Mouse (Mus musculus): ENCODE measurements at regions not wholly inside any gene's neighbourhood (a gene's known extent, or its start where the extent isn't known, plus 50 kb on each side); places are given as distances from the start of the nearest gene placed in this dataset.

DNA sequence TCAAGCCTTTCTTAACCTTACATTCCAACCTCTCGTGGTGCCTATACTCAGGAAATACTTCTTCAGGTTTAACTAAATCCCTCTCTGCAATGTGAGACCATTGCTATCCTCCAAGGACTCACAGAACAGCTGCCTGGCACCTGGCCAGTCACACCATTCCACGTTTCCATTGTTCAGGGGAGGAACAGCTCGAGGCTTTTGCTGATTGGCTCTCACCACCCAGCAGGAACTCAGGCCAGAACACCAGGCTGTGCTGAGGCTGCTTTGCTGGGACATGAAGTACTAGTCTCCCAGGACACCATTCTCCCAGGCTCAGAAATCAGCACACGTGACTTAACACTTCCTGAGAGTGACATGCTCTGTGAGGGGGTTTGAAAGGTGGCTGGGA is 357.6 kb downstream of the Sorl1 start:
- DNase-seq, result peak; percentile 33 to 62

DNA sequence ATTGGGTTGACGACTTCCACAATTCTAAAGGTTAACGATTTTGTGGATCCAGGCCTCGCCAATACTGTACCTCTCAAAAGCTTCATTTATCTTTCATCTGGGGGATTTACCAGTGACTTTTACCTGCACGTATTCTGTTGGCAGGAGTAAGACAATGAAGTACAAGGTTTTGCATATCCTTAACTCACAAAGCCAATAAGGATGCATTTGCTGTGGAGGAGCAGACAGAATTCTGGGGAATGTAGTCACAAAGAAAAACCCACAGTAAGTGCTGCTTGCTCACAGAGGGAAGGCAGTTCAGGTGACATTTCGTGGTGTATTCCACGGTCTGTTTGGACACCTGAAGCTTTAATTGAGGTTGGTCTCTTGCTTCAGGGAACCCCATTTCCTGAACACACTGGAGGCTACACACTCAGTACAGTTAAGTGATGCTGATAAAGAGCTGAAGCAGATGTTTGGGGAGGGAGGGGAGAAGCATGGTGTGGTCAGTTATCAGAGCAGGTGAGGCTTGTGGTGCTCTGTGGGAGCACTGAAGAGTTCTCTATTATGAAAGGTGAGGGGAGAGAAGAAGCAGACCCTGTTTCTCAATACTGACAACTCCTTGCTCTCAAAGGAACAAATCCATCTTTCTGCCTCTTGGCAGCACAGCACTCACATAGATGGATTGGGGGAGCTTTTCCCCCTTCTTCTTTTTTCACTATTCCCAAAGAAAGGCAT is 358.1 kb downstream of the Sorl1 start:
- DNase-seq, result no peak

DNA sequence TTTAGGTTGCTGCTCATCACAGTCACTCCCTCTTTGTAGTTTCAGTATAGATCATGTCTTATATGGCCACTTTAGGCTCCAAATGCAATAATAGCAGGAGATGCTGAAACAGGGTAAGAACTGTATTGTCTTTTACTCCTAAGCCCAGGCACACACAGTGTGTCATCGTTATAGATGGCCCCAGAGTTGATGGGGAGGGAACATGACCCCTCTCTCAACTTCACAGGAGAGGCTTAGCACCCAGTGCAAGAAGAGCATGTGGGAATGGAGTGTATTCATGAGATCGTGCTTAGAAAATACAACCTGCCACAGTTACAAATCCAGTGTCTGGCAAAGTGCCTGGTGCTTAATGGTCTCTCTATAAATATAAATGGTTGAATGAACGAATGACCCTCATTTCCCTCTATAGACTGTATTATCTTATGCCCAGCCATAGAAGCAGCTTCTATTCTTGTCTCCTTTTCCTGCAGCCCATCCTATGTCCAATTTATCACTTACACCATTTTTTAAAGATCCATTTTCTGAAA is 363.0 kb downstream of the Sorl1 start:
- DNase-seq, result no peak

- no peak for DNase-seq
Measured at GRCm38 (mm10) chr9:41754434-41755002, 369.6 kb downstream of the Sorl1 start.

DNA sequence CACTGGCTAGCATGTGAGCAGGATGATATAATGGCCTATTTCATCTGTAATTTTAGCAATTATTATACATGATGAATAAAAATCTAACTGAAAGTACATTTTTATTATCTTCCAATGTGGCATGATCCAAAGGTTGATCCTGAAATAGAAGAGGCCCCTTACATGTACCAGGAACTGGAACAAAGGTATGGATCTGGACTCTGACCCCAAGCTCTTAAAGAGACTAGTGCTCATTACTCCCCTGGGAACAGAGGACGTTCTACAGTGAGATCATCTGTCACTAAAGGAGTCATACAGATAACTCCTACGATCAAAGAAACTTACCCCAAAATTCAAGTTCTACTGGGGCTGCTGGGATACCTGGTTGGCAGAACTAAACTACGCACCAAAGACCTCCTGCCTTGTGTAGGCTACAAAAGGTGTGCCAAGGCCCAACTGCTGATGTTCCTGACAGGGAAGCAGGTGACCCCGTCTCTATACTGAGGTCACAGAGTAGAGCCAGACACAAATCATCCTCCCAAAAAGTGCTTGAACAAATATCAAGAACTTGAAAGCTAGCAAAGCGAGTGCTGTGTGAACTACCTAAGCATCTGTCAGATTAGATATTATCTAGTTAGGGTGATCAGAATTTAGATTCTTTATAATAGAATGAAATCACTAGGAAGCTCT is 378.0 kb downstream of the Sorl1 start:
- no peak for DNase-seq

- DNase-seq, result peak; percentile 27 to 49
Measured at GRCm38 (mm10) chr9:41741500-41741899, 382.6 kb downstream of the Sorl1 start.

DNA sequence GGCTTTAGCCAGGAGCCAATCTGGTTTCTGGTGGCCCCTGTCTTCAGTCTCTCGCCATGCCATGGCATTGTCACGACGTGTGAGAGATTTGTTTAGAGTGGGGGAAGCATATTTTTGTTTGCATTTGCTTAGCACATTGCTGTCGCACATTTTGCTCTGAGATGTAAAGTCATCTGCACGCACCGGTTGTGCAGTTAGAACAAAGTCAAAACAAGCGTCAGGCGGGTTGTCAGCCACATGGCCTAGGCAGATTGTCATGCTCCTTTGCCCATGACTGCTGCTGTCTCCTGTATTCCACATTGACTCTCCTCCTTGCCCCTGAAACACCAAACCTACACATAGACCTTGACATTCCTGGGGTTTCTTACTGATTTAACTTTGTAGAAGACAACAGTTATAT is 383.6 kb downstream of the Sorl1 start:
- DNase-seq, result no peak

GRCm38 (mm10) chr9:41737671-41738070 is 386.4 kb downstream of the Sorl1 start:
- DNase-seq, result peak in 1 of 2 experiments; percentile 40

DNA sequence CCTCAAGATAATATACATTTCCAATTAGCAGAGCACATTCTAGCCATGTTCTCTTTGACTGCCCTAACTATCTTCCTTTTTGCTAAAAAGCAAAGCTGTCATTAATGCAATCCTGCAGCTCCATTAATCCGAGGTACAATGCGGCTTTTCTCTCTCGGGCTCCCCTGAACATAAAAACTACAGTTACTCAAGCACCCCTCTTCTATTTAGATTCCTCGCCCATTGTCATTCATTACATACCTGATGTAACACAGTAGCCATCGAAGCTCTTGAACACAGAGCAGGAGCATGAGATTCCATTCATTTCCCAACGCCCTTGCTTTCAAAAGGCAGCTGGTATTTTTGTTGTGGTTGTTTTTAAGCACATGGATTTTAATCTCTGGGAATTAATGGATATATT is 387.2 kb downstream of the Sorl1 start:
- DNase-seq, result no peak

GRCm38 (mm10) chr9:41736234-41736859 is 387.8 kb downstream of the Sorl1 start:
- peak; percentile 5 to 6 for DNase-seq

DNA sequence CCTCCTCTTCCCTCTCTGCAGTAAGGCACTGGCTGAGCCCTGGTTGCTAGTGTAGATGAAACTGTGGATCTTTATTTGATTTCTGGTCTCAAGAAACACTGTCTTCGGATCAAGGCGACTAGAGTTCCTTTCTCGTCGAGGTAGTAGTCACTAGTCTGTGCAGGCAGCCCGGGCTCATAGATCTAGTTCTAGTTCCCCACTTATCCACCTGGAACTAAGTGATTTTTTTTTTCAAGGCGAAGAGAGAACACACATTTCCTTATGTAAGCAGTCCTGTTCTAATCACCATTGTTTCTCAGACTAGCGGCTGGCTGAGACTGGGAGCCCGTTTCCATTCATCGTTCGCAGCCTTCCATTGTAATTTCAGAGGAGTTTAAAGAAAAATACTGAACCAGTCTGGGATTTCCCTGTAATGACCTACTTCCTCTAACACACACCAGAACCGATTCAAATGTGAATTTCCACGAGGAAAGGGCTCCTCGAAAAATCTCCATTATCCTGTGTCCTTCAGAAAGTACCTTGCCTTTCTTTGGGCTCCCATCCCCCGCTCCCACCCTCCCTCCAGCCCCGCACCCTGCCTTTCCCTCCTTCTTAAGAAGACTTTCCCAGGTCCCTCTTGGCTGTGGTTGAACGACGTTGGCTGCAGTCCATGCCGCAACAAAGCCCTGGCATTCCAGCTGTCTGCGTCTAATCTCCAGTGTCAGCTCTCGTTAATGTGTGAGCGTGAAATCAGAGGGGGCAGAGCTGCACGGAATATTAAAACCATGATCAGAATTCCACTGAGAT is 388.5 kb downstream of the Sorl1 start:
- DNase-seq, result peak; percentile 62 to 66

DNA sequence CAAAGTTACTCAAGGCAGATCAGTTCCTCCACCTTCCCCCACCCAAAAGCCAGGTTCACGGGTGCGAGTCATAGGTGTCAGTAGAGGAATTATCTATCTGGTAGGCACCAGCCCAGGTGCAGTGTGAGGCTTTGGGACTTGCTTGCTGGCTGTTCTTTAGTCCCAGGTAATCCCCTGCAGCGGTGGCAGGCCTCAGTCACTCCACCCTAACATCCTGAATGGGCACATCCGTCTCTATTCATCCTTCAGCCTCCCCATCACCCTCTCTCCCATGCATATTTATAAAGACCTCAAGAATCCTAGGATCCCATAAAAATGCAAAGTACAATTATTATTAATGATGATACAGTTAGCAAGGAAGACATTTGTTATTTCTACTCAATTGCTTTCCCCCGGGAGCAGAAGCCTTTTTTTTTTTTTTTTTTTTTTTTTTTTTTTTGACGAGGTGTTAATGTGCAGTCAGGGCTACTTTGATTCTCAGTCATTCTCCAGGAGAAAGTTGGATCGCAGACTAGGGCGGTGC is 389.1 kb downstream of the Sorl1 start:
- DNase-seq, result no peak

DNA sequence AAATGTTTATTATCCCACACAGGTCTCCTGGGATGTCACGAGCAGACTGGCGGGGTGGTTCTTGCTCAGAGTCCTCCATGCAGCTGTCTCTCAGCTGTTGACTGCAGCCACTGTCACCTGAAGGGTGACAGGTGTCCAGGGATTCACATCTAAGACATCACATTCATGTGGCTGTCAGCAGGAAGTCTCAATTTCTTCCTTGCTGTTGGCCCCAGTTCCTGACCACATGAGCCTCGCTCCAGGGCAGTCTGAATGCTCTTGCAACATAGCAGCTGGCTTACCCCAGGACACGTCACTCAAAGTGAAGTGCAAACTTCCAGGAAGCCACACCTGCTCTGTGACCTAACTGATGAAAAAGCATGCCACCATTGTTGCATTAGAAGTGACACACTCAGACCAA is 402.5 kb downstream of the Sorl1 start:
- DNase-seq, result no peak

DNA sequence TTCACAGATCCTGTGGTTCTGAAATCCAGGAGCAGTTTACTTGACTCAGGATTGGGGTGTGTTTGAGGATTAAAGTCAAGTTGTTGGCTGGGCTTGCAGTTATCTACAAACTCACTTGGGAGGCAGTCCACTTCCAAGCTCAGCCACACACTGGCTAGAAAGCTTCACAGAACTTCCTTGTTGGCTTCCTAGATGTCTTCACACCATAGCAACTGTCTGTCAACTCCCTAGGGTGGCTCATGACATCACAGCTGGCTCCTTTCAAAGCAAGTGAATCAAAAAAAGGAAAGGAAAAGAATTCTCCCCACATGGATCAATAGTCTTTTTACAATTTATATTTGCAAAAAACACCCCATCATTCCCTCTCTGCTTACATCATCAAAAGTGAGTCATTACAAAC is 408.9 kb downstream of the Sorl1 start:
- no peak for DNase-seq

DNA sequence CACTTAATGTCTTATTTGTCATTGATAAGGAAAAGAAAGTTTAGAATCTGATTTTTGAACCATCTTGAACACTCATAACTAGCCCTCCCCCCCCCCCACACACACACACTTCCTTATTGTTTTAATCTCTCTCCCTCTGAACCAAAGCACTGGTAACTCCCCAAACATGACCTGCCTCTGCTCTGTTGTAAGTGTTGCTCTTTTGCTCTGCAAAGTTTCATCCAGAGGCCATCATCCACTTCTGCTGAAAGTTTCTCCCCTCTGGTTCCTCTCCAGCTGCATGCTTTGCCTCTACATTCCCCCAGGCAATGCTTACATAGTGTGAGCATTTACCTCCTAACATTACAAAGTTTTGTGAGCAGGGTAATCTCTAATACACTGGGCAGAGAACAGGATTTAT is 418.1 kb downstream of the Sorl1 start:
- DNase-seq, result no peak

- peak in 1 of 2 experiments; percentile 7 for DNase-seq
Measured at GRCm38 (mm10) chr9:41705461-41705903, 418.6 kb downstream of the Sorl1 start.

DNA sequence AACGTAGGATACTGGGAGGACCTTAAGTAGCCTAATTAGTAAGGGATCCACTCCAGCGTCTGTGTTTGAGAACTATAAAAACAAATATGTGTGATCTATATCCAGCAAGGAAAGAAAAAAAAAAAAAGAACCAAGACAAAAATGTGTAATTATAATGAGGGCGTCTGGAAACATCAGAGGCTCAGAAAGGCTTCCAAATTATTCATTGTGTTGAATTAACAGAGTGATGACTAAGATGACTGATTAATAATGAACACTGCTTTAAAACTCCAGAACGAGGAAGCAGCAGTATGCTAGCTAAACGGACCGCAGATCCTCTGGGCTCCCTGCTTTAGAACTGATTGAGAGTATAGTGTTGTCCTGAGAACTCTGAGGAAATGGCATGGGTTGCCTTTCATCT is 421.0 kb downstream of the Sorl1 start:
- no peak for DNase-seq

DNA sequence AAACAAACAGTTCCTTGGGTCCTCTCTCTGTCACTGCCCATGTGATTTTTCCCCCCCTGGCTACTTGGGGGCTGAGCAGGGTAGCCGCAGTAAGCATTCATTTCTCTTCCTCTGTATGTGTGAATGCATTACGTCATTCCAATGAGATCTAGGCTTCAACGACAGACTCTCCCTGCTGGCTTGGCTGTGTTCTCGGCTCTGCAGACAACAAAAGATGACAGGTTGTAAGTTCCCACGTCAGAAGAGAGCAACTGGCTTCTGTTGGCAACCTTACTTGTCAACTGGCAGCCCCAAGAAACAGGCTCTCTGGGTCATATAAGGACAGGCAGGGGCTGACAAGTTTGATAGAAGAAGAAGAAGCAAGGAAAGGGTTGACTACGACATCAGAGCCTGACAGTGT is 423.4 kb downstream of the Sorl1 start:
- DNase-seq, result no peak

GRCm38 (mm10) chr9:41699031-41699430 is 425.1 kb downstream of the Sorl1 start:
- DNase-seq, result no peak

GRCm38 (mm10) chr9:41697611-41698467 is 426.3 kb downstream of the Sorl1 start:
- DNase-seq, result no peak

GRCm38 (mm10) chr9:41697160-41697559 is 426.9 kb downstream of the Sorl1 start:
- DNase-seq, result no peak

Data from adrenal gland, postnatal 36 days (tissue).